Mouse (Mus musculus) CD4-positive helper T cell, adult 2 months (primary cell): Measurements from ENCODE around the gene Fbxl3.

Experiments
- DNase-seq: peaks from one replicate; pipeline ENCODE4 v3.0.0-alpha.2; 2012; ENCODE audit warnings: low read depth, missing footprints, low spot score

Gene Fbxl3

DNA sequence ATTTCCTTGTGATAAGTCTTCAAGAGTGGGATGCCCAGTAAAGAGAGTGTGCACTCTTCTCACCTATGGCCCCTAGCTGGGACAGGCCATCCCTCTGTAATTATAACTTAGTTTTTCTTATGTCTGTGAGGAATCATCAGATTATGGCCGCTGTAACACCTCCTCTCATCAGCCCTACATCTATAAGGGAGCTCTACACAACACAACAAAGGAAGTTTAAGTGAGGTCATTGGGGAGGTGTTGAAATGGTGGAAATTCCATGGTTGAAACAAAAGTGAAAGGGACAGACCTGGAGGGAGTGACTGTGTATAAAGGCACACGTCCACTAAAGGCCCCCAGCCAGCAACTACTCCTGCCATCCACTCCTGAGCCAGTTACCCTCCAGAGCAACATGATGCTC is 52.7 kb downstream of the Fbxl3 start, which contains the start of gene Acod1:
Acod1 (plus strand) TSS at position 301 of the 400 bp plus-strand sequence.
- DNase-seq = no peak

- peak; percentile 32 for DNase-seq
Observed at GRCm38 (mm10) chr14:103037016-103037415, 62.4 kb downstream of the Fbxl3 start.

DNA sequence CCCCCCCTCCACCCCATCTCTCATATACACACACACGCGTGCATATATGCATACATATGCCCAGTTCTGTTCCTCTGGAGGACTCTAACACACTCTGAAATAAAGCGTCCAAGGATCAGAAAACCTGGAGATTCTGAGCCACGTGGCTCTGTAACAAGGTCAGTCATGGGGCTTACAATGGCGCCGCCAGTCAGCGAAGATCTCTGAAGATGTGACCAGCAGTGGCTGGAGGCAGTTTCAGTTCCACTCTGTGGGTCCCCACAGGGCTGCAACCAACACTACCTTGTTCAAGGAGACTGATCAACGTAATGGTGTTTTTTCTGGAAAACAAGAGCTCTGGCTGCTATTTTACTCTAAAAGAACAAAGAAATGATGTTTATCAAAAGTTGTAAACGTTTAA is 65.3 kb downstream of the Fbxl3 start:
- DNase-seq = no peak

- peak; percentile 74 for DNase-seq
Observed at GRCm38 (mm10) chr14:103033271-103033823, 66.0 kb downstream of the Fbxl3 start.
